Mouse (Mus musculus): ENCODE measurements around the gene Creld2. TPM values are rescaled to one million over a fixed set of nuclear protein-coding genes. Genes with fewer than 3 reads are reported as not detected.

Gene Creld2
- polyA plus RNA-seq, 1 experiment: 1.7 TPM

GRCm38 (mm10) chr15:88868024-88868742, 48.7 kb downstream of the Creld2 start:
- H3K27me3 ChIP-seq (ENCODE audit: control insufficient read depth): peaks cover 2% of the 10 kb centered on the region; the same call in 1 of the 2 replicates
- peaks cover 20% of the 10 kb centered on the region for H3K36me3 ChIP-seq (ENCODE audit: control insufficient read depth)
- H3K9me3 ChIP-seq (ENCODE audit: control insufficient read depth, low read length): peaks cover 5% of the 10 kb centered on the region
- no peak overlapping the region for H3K4me3 ChIP-seq (replicated peaks)
- TF ChIP-seq TAL1 (IDR thresholded peaks at IDR 0.05; ENCODE audit: low read length) (no peak), GATA1 (IDR thresholded peaks at IDR 0.05; ENCODE audit: low read length) (no peak)
- H3K4me1 ChIP-seq (ENCODE audit: control insufficient read depth): peaks cover 21% of the 10 kb centered on the region

GRCm38 (mm10) chr15:88870418-88871185, 51.2 kb downstream of the Creld2 start:
- Histone ChIP-seq H3K4me3 (replicated peaks) (no peak overlapping the region), H3K9me3 (ENCODE audit: control insufficient read depth, low read length) (peaks cover 5% of the 10 kb centered on the region), H3K27me3 (ENCODE audit: control insufficient read depth) (peaks cover 1% of the 10 kb centered on the region; the same call in 1 of the 2 replicates), H3K4me1 (ENCODE audit: control insufficient read depth) (peaks cover 2% of the 10 kb centered on the region), H3K36me3 (ENCODE audit: control insufficient read depth) (peaks cover 7% of the 10 kb centered on the region; the same call in 1 of the 2 replicates)
- TF ChIP-seq GATA1 (IDR thresholded peaks at IDR 0.05; ENCODE audit: low read length): no peak

GRCm38 (mm10) chr15:88874061-88874460, 54.6 kb downstream of the Creld2 start:
- TF ChIP-seq GATA1 (IDR thresholded peaks at IDR 0.05; ENCODE audit: low read length): no peak
- peaks cover 4% of the 10 kb centered on the region; the same call in 1 of the 2 replicates for H3K4me1 ChIP-seq (ENCODE audit: control insufficient read depth)
- peaks cover 4% of the 10 kb centered on the region; the same call in 1 of the 2 replicates for H3K27me3 ChIP-seq (ENCODE audit: control insufficient read depth)
- no peaks in the 10 kb centered on the region for H3K9me3 ChIP-seq (ENCODE audit: control insufficient read depth, low read length)
- no peaks in the 10 kb centered on the region for H3K36me3 ChIP-seq (ENCODE audit: control insufficient read depth)
- H3K4me3 ChIP-seq (replicated peaks): no peak overlapping the region

- H3K4me1 ChIP-seq (ENCODE audit: control insufficient read depth): peaks cover 4% of the 10 kb centered on the region; the same call in 1 of the 2 replicates
- H3K36me3 ChIP-seq (ENCODE audit: control insufficient read depth): no peaks in the 10 kb centered on the region
- peaks cover 4% of the 10 kb centered on the region; the same call in 1 of the 2 replicates for H3K27me3 ChIP-seq (ENCODE audit: control insufficient read depth)
- no peak overlapping the region for H3K4me3 ChIP-seq (replicated peaks)
- TF ChIP-seq TAL1 (IDR thresholded peaks at IDR 0.05; ENCODE audit: low read length) (no peak), GATA1 (IDR thresholded peaks at IDR 0.05; ENCODE audit: low read length) (no peak)
- no peaks in the 10 kb centered on the region for H3K9me3 ChIP-seq (ENCODE audit: control insufficient read depth, low read length)
Observed at GRCm38 (mm10) chr15:88874477-88874876, 55.0 kb downstream of the Creld2 start.

- peaks cover 4% of the 10 kb centered on the region; the same call in 1 of the 2 replicates for H3K27me3 ChIP-seq (ENCODE audit: control insufficient read depth)
- H3K4me3 ChIP-seq (replicated peaks): no peak overlapping the region
- no peaks in the 10 kb centered on the region for H3K9me3 ChIP-seq (ENCODE audit: control insufficient read depth, low read length)
Observed at GRCm38 (mm10) chr15:88875625-88876081, 56.2 kb downstream of the Creld2 start.

More at GRCm38 (mm10) chr15:88875625-88876081, 56.2 kb downstream of the Creld2 start:
- Histone ChIP-seq H3K36me3 (ENCODE audit: control insufficient read depth) (no peaks in the 10 kb centered on the region), H3K4me1 (ENCODE audit: control insufficient read depth) (peaks cover 4% of the 10 kb centered on the region; the same call in 1 of the 2 replicates)
- TF ChIP-seq TAL1 (IDR thresholded peaks at IDR 0.05; ENCODE audit: low read length) (no peak), GATA1 (IDR thresholded peaks at IDR 0.05; ENCODE audit: low read length) (no peak)

Other genes starting within 250 kb of the Creld2 start
- not detected in 2 replicates for gene Zdhhc25, start 219.3 kb upstream of the Creld2 start, polyA plus RNA-seq (2012)
- gene Brd1, start 85.4 kb upstream of the Creld2 start, polyA plus RNA-seq (2012): 1.9 and 2.1 TPM in 2 replicates
- gene Zbed4, start 68.0 kb upstream of the Creld2 start, polyA plus RNA-seq (2012): 0.45 and 0.53 TPM in 2 replicates
- gene Alg12, start 328 bp upstream of the Creld2 start, polyA plus RNA-seq (2012): 0.16 and 0.28 TPM in 2 replicates
- gene Pim3, start 42.5 kb downstream of the Creld2 start, polyA plus RNA-seq (2012): 0.49 and 0.64 TPM in 2 replicates
- not detected in 2 replicates for gene Ttll8, start 134.8 kb downstream of the Creld2 start, polyA plus RNA-seq (2012)
- gene Mlc1, start 159.4 kb downstream of the Creld2 start, polyA plus RNA-seq (2012): not detected in 2 replicates
- gene Mov10l1, start 163.3 kb downstream of the Creld2 start, polyA plus RNA-seq (2012): not detected in 2 replicates
- gene Panx2, start 240.1 kb downstream of the Creld2 start, polyA plus RNA-seq (2012): not detected in 2 replicates

All from erythroblast, embryonic 14.5 days (primary cell).